Mouse (Mus musculus) mesoderm, embryonic 11.5 days (tissue): Measurements from ENCODE around the gene Sh2b1.
A peak's percentile ranks its signal among the peaks of the same experiment; 100 is the strongest.

Experiments used
- DNase-seq: peaks from one replicate; pipeline ENCODE4 v3.0.0-alpha.2; 2012; ENCODE audit warnings: low read depth, low spot score

Gene Sh2b1

GRCm38 (mm10) chr7:126474486-126474955 lies 703 bp downstream of the Sh2b1 start:
- DNase-seq = no peak

- no peak for DNase-seq
Observed at GRCm38 (mm10) chr7:126473470-126474086, 1.6 kb downstream of the Sh2b1 start.

GRCm38 (mm10) chr7:126472713-126473112 lies 2.5 kb downstream of the Sh2b1 start:
- DNase-seq = no peak

- DNase-seq = no peak
Observed at GRCm38 (mm10) chr7:126472306-126472705, 2.9 kb downstream of the Sh2b1 start.

- DNase-seq = no peak
Observed at GRCm38 (mm10) chr7:126471853-126472252, 3.4 kb downstream of the Sh2b1 start.

GRCm38 (mm10) chr7:126471361-126471760 lies 3.9 kb downstream of the Sh2b1 start:
- no peak for DNase-seq

GRCm38 (mm10) chr7:126470077-126470476 lies 5.1 kb downstream of the Sh2b1 start:
- DNase-seq = no peak

- no peak for DNase-seq
Observed at GRCm38 (mm10) chr7:126467834-126468627, 7.2 kb downstream of the Sh2b1 start.

- peak; percentile 37 for DNase-seq
Observed at GRCm38 (mm10) chr7:126467271-126467670, 8.0 kb downstream of the Sh2b1 start.

- DNase-seq = no peak
Observed at GRCm38 (mm10) chr7:126466707-126467106, 8.5 kb downstream of the Sh2b1 start.

GRCm38 (mm10) chr7:126466116-126466515 lies 9.1 kb downstream of the Sh2b1 start:
- DNase-seq = no peak

- DNase-seq = no peak
Observed at GRCm38 (mm10) chr7:126465246-126466030, 9.8 kb downstream of the Sh2b1 start.

GRCm38 (mm10) chr7:126464836-126465235 lies 10.4 kb downstream of the Sh2b1 start:
- no peak for DNase-seq

GRCm38 (mm10) chr7:126464121-126464520 lies 11.1 kb downstream of the Sh2b1 start:
- DNase-seq = no peak

- no peak for DNase-seq
Observed at GRCm38 (mm10) chr7:126463547-126463946, 11.7 kb downstream of the Sh2b1 start.

GRCm38 (mm10) chr7:126463004-126463403 lies 12.2 kb downstream of the Sh2b1 start, which contains the start of gene Atp2a1:
TSS of gene Atp2a1 (minus strand) at chr7:126463108.
- DNase-seq = no peak

- no peak for DNase-seq
Observed at GRCm38 (mm10) chr7:126461626-126462025, 13.6 kb downstream of the Sh2b1 start.

GRCm38 (mm10) chr7:126460623-126461399 lies 14.4 kb downstream of the Sh2b1 start:
- no peak for DNase-seq

GRCm38 (mm10) chr7:126458844-126459618 lies 16.2 kb downstream of the Sh2b1 start:
- DNase-seq = no peak

- no peak for DNase-seq
Observed at GRCm38 (mm10) chr7:126458225-126458624, 17.0 kb downstream of the Sh2b1 start.
